Mouse (Mus musculus): Measurements from ENCODE around the gene Gtf2ird2. TPM values are rescaled to one million over a fixed set of nuclear protein-coding genes. Genes with fewer than 3 reads are reported as not detected.
A peak's percentile ranks its signal among the peaks of the same experiment; 100 is the strongest.

Gene Gtf2ird2
- total RNA-seq, 2 experiments from 2014 or later: 6.6 to 8.6 TPM

GRCm38 (mm10) chr5:134257349-134258031 lies 73.7 kb downstream of the Gtf2ird2 start:
- intact Hi-C loops (cut with DNase I): no loop called here
- no peak for DNase-seq

GRCm38 (mm10) chr5:134258395-134258794 lies 74.6 kb downstream of the Gtf2ird2 start:
- no peak for DNase-seq
- intact Hi-C loops (cut with DNase I): no loop called here

GRCm38 (mm10) chr5:134258934-134259333 lies 75.1 kb downstream of the Gtf2ird2 start:
- no peak for DNase-seq
- intact Hi-C loops (cut with DNase I): no loop called here

- DNase-seq: no peak
- intact Hi-C loops (cut with DNase I): no loop called here
Observed at GRCm38 (mm10) chr5:134260001-134260636, 76.3 kb downstream of the Gtf2ird2 start.

GRCm38 (mm10) chr5:134265890-134266289 lies 82.1 kb downstream of the Gtf2ird2 start:
- no peak for DNase-seq
- intact Hi-C loops (cut with DNase I): no loop called here

- peak; percentile 15 to 17 for DNase-seq
- intact Hi-C loops (cut with DNase I): no loop called here
Observed at GRCm38 (mm10) chr5:134266404-134266803, 82.6 kb downstream of the Gtf2ird2 start.

- intact Hi-C loops (cut with DNase I): no loop called here
Observed at GRCm38 (mm10) chr5:134268751-134269150, 84.9 kb downstream of the Gtf2ird2 start.

GRCm38 (mm10) chr5:134269751-134270150 lies 85.9 kb downstream of the Gtf2ird2 start:
- no peak for DNase-seq
- intact Hi-C loops (cut with DNase I): loop anchor here (5.0 kb wide), 1 partner anchor 73 kb away; no protein-coding TSS in a partner anchor

More at GRCm38 (mm10) chr5:134268751-134269150, 84.9 kb downstream of the Gtf2ird2 start:
- DNase-seq: no peak

GRCm38 (mm10) chr5:134270566-134270965 lies 86.7 kb downstream of the Gtf2ird2 start:
- intact Hi-C loops (cut with DNase I): loop anchor here (5.0 kb wide), 1 partner anchor 72 kb away; no protein-coding TSS in a partner anchor
- no peak for DNase-seq

GRCm38 (mm10) chr5:134271421-134271820 lies 87.6 kb downstream of the Gtf2ird2 start:
- DNase-seq: no peak
- intact Hi-C loops (cut with DNase I): loop anchor here (5.0 kb wide), 1 partner anchor 71 kb away; no protein-coding TSS in a partner anchor

GRCm38 (mm10) chr5:134272761-134273160 lies 88.9 kb downstream of the Gtf2ird2 start:
- intact Hi-C loops (cut with DNase I): loop anchor here (5.0 kb wide), 1 partner anchor 70 kb away; no protein-coding TSS in a partner anchor
- no peak for DNase-seq

GRCm38 (mm10) chr5:134273761-134274160 lies 89.9 kb downstream of the Gtf2ird2 start:
- intact Hi-C loops (cut with DNase I): loop anchor here (5.0 kb wide), 1 partner anchor 69 kb away; no protein-coding TSS in a partner anchor
- DNase-seq: no peak

Other genes with a start within 250 kb of the Gtf2ird2 start
- 10 to 100 TPM; 21.8 to 22.3 TPM for gene Castor2, start 84.3 kb upstream of the Gtf2ird2 start, total RNA-seq (2021)
- 10 to 100 TPM; 25.3 to 25.8 TPM for gene Rcc1l, start 7.2 kb upstream of the Gtf2ird2 start, total RNA-seq (2021)
- 1 to 10 TPM; 6.0 to 7.1 TPM for gene Ncf1, start 45.6 kb downstream of the Gtf2ird2 start, total RNA-seq (2021)
- gene Gtf2i, start 130.7 kb downstream of the Gtf2ird2 start, total RNA-seq (2021): 100 to 1,000 TPM; 188 to 204 TPM

Measured in heart, postnatal 14 days (tissue).